Mouse (Mus musculus): ENCODE results near the gene Cdk7.
"Not testable (repeated sequence)": the region's sequence is repeated elsewhere in the genome, so short reads cannot be mapped to it uniquely, and the experiment has no call there.

Cdk7 gene

GRCm38 (mm10) chr13:100730861-100731176, at the start of gene Cdk7:
Cdk7 (minus strand) TSS chr13:100730939.
- DNase-seq (ENCODE audit: low spot score in 2 of 2) = peak; percentile 88 to 91

- peak; percentile 17 to 34 for DNase-seq (ENCODE audit: low spot score in 2 of 2)
Measured at GRCm38 (mm10) chr13:100777491-100777890, 46.8 kb upstream of the Cdk7 start.

- DNase-seq (ENCODE audit: low spot score in 2 of 2) = no peak
Measured at GRCm38 (mm10) chr13:100776710-100777109, 46.0 kb upstream of the Cdk7 start.

- DNase-seq (ENCODE audit: low spot score in 2 of 2) = no peak
Measured at GRCm38 (mm10) chr13:100776056-100776419, 45.3 kb upstream of the Cdk7 start.

GRCm38 (mm10) chr13:100775252-100776055, 44.7 kb upstream of the Cdk7 start, which contains the start of gene Cenph:
Cenph (minus strand) TSS chr13:100775899.
- peak; percentile 83 to 88 for DNase-seq (ENCODE audit: low spot score in 2 of 2)

GRCm38 (mm10) chr13:100774704-100775103, 44.0 kb upstream of the Cdk7 start:
- no peak for DNase-seq (ENCODE audit: low spot score in 2 of 2)

- DNase-seq (ENCODE audit: low spot score in 2 of 2) = no peak
Measured at GRCm38 (mm10) chr13:100755329-100755728, 24.6 kb upstream of the Cdk7 start.

GRCm38 (mm10) chr13:100754186-100754585, 23.4 kb upstream of the Cdk7 start:
- DNase-seq (ENCODE audit: low spot score in 2 of 2) = no peak

- DNase-seq (ENCODE audit: low spot score in 2 of 2) = no peak
Measured at GRCm38 (mm10) chr13:100753011-100753410, 22.3 kb upstream of the Cdk7 start.

GRCm38 (mm10) chr13:100752529-100752928, 21.8 kb upstream of the Cdk7 start:
- DNase-seq (ENCODE audit: low spot score in 2 of 2) = no peak

- no peak for DNase-seq (ENCODE audit: low spot score in 2 of 2)
Measured at GRCm38 (mm10) chr13:100751402-100751801, 20.7 kb upstream of the Cdk7 start.

- DNase-seq (ENCODE audit: low spot score in 2 of 2) = no peak
Measured at GRCm38 (mm10) chr13:100750799-100751198, 20.1 kb upstream of the Cdk7 start.

- DNase-seq (ENCODE audit: low spot score in 2 of 2) = no peak
Measured at GRCm38 (mm10) chr13:100748638-100749037, 17.9 kb upstream of the Cdk7 start.

- DNase-seq (ENCODE audit: low spot score in 2 of 2) = no peak
Measured at GRCm38 (mm10) chr13:100746090-100746489, 15.4 kb upstream of the Cdk7 start.

- DNase-seq (ENCODE audit: low spot score in 2 of 2) = peak; percentile 95
Measured at GRCm38 (mm10) chr13:100744036-100744744, 13.5 kb upstream of the Cdk7 start, which contains the start of gene Mrps36. Mrps36 (minus strand) TSS chr13:100744659.

GRCm38 (mm10) chr13:100743346-100744035, 12.8 kb upstream of the Cdk7 start:
- DNase-seq (ENCODE audit: low spot score in 2 of 2) = no peak

- DNase-seq (ENCODE audit: low spot score in 2 of 2) = no peak
Measured at GRCm38 (mm10) chr13:100742831-100743230, 12.1 kb upstream of the Cdk7 start.

GRCm38 (mm10) chr13:100732756-100733155, 2.0 kb upstream of the Cdk7 start:
- DNase-seq (ENCODE audit: low spot score in 2 of 2) = no peak

GRCm38 (mm10) chr13:100731462-100732046, 815 bp upstream of the Cdk7 start:
- not testable (repeated sequence) for DNase-seq (ENCODE audit: low spot score in 2 of 2)

GRCm38 (mm10) chr13:100730153-100730860, 432 bp downstream of the Cdk7 start:
- DNase-seq (ENCODE audit: low spot score in 2 of 2) = no peak

GRCm38 (mm10) chr13:100728530-100728929, 2.2 kb downstream of the Cdk7 start:
- not testable (repeated sequence) for DNase-seq (ENCODE audit: low spot score in 2 of 2)

All from spleen, postnatal 36 days (tissue).